Mouse (Mus musculus): ENCODE data around the gene Marveld3.

Gene Marveld3

DNA sequence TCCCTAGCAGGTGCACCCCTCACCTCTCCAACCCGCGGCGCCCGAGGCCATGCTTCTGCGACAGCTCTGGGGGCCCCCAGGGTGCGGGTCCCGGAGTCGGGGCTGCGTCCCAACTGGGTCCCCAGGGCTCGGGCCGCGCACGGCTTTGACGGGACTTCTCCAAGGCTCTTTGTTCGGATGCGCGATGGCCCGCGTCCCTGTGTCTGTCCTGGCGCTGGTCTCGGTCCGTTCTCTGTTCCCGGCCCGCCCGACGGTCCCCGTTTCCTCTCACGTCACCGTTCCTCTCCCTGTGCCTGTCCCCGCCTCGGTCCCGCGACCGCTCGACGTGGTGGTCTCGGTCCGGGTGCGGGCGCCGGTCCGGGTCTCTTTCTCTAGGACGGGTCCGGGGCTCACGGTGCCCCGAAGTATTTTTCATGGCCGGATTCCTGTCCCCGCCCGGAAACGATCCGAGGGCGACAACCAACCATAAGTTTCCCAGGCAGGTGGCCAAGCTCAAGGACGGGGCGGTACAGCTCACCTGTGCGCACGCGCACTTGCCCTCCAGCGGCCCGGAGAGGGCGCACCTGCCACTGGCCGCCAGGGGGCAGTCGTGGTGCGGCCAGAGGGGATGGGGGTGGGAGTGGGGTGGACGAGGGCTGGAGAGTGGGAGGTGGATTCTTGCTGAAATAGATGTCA, at the start of gene Marveld3:
Marveld3 (minus strand) TSS at position 511 of the 675 bp plus-strand sequence.
- in situ Hi-C loops (cut with MboI; ENCODE audit: unreplicated experiment in 2 of 2): no loop called here

GRCm38 (mm10) chr8:110010868-110011267, 48.9 kb upstream of the Marveld3 start:
- in situ Hi-C loops (cut with MboI; ENCODE audit: unreplicated experiment in 2 of 2): no loop called here

- in situ Hi-C loops (cut with MboI; ENCODE audit: unreplicated experiment in 2 of 2): loop anchor here in 1 of 2 experiments (10.0 kb wide), 1 partner anchor 154 kb away; no protein-coding TSS in a partner anchor
Observed at GRCm38 (mm10) chr8:110008995-110009446, 47.0 kb upstream of the Marveld3 start.

DNA sequence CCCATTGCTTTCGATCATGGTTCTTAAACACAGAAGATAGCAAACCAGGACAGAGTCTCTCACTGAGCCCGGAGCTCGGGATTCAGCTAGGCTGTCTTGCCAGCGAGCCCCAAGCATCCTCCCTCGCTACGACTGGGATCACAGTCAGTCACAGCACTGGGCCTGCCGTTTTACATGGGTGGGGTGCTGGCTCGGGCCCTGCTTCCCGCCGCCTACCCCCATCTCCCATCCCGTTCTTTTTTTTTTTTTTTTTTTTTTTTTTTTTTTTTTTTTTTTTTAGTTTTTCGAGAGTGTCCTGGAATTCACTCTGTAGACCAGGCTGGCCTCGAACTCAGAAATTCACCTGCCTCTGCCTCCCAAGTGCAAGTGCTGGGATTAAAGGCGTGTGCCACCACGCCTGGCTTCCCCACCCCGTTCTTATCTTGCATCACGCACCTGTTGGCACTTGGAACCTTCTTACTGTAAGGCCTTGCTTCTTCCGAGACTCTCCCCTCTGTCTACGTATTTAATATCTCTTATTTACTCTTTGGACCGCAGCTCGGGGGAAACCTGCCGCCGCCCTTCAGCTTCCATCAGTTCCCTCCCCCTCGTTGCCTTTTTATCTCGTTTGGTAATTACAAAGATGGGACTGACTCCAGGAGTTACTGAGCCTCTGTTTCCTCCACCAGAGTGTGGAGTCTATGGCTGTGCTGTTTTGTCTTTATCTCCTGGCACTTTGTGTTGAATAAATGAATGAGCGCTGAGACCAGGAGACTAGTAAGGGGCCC, 46.4 kb upstream of the Marveld3 start:
- in situ Hi-C loops (cut with MboI; ENCODE audit: unreplicated experiment in 2 of 2): loop anchor here in 1 of 2 experiments (10.0 kb wide), 1 partner anchor 154 kb away; no protein-coding TSS in a partner anchor

DNA sequence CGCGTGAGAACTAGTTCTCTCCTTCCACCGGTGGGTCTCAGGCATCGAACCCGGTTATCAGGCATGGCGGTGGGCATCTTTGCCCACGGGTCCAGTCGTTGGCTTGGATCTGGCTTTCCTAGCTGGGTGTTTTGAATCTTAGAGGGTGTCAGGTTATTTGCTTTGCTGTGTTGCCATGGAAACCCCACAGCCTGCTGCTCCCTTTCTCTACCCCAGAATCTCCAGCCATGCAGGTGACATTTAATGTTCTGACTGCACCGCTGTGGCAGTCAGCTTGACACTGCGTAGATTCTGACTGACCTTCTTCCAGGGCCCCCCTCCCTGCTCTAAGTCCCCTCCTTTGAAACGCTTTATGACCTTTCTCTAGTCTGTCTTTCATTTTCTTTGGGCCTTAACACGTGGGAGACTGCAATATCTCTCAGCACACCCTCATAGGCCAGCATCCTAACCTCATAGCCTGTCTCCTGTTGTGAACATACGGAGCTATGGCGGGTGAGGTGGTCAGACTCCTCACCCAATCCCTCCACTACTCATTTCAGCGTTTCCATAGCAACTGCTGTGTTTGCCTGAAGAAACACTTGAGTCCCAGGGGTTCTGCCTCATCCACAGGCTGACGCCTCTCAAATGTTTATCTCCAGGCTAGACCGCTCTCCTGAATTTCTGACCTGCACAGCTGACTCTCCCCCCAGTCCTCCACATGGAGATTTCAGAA, 44.5 kb upstream of the Marveld3 start:
- in situ Hi-C loops (cut with MboI; ENCODE audit: unreplicated experiment in 2 of 2): loop anchor here in 1 of 2 experiments (10.0 kb wide), 1 partner anchor 152 kb away; no protein-coding TSS in a partner anchor

DNA sequence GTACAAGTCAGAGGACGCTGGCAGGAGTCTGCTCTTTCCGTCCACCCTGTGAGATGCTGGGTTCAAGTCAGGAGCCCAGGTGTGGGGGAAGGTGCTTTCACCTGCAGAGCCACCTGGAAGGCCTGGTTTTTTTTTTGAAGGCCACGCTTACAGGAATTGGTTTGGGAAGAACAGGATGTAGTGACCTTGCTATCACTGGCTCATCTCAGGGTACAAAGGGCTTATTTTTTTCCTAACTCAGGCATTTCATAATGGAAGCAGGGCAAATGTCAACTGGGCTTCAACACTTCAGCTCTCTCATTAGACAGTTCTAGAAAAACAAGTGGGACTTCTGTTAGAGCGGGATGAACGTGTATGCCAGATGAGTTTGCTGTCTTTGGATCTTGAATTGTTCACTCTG, 42.3 kb upstream of the Marveld3 start:
- in situ Hi-C loops (cut with MboI; ENCODE audit: unreplicated experiment in 2 of 2): loop anchor here (5.0 to 10.0 kb wide), 3 partner anchors 57 to 152 kb away; no protein-coding TSS in a partner anchor

DNA sequence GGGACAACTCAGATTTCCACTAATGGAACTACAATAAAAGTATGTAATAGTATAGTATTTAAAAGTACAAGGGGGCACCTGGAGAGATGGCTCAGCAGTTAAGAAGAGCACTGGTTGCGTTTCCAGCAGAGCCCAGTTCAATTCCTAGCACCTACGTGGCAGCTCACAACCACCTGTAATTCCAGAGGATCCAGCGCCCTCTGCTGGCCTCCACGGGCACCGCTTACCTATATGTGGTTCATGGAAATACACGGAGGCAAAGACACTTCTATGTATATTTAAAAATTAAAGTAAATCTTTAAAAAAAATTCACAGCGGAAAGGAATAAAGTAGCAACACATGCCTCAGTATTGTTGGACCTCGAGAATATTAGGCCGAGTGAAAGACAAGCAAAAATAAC, 41.0 kb upstream of the Marveld3 start:
- in situ Hi-C loops (cut with MboI; ENCODE audit: unreplicated experiment in 2 of 2): loop anchor here (5.0 to 10.0 kb wide), 3 partner anchors 56 to 151 kb away; no protein-coding TSS in a partner anchor

GRCm38 (mm10) chr8:109999974-110000373, 38.0 kb upstream of the Marveld3 start:
- in situ Hi-C loops (cut with MboI; ENCODE audit: unreplicated experiment in 2 of 2): loop anchor here (5.0 to 10.0 kb wide), 3 partner anchors 53 to 148 kb away; no protein-coding TSS in a partner anchor

DNA sequence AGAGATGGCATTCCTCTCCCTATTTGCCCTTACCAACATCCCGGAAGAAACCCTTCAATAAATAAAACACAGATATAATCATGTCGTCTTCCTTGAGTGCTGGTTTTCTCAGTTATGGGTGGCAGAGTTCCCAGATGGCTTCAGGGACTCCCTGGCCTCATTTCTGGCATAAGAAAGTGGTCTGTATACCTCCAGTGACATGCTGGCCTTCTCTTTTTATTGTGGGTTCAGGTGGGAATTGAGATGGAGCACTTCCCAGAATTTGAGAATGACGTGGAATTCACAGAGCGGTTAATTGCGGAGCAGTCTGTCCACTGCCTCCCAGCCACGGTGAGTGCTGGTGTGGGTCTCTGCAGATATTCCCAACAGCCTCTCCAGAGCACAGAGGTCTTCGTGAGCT, 36.1 kb upstream of the Marveld3 start:
- in situ Hi-C loops (cut with MboI; ENCODE audit: unreplicated experiment in 2 of 2): no loop called here

- in situ Hi-C loops (cut with MboI; ENCODE audit: unreplicated experiment in 2 of 2): no loop called here
Observed at GRCm38 (mm10) chr8:109997381-109997780, 35.4 kb upstream of the Marveld3 start.

GRCm38 (mm10) chr8:109992951-109993350, 30.9 kb upstream of the Marveld3 start:
- in situ Hi-C loops (cut with MboI; ENCODE audit: unreplicated experiment in 2 of 2): no loop called here

DNA sequence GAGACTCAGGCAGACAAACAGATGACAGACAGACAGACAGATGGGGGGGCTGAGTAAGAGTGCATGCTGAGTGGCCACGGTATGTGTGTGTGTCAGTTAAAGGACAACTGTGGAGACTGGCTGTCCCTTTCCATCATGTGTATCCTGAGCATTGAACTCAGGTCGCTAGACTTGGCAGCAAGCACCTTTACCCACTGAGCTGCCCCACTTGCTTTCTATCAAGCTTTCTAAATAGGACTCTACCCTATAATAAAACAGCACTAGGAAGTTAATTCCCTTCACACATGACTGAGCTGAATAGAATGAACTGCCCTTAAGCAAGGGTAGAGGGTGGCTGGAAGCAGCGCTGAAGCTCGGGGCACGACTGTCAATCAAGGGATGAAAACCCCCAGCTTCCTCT, 30.2 kb upstream of the Marveld3 start:
- in situ Hi-C loops (cut with MboI; ENCODE audit: unreplicated experiment in 2 of 2): no loop called here

DNA sequence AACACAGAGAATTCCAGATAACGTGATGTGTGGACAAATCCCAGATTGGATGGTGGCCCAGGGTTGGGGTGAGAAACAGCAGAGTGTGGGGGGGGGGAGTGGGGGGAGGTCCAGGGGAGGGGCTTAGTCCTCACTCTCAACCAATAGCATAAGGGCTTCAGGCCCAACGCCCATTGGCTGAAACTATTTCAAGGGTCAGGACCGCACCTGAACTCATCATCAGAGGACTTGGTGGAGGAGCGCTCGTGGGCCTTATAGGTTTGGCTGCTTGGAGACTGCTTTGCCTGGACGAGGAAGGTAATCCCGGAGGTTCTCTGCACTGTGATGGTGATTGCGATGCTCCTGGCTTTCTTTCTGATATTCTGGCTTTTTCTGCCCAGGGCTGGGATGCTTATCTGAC, 28.2 kb upstream of the Marveld3 start, which contains the start of gene Tat:
Tat (plus strand) TSS at position 214 of the 400 bp plus-strand sequence.
- in situ Hi-C loops (cut with MboI; ENCODE audit: unreplicated experiment in 2 of 2): no loop called here

DNA sequence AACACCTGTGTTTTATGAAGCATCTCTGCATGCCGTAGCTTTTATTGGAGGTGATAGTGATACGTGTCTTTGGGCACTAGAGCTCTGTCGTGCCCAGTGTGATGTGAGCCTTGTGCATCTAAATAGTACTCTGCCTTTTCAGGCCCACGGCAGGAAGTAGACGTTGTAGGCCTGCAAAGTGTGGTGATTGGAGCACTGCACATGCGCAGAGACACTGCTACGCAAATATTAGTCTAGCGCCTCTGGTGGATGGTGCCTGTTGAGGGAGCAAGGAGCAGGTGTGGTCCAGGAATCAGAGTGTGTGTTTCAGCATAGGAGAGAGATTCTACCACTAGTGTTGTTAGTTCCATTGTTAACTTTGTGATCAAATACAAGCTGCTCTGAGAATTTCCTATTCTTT, 27.1 kb upstream of the Marveld3 start:
- in situ Hi-C loops (cut with MboI; ENCODE audit: unreplicated experiment in 2 of 2): no loop called here

- in situ Hi-C loops (cut with MboI; ENCODE audit: unreplicated experiment in 2 of 2): no loop called here
Observed at GRCm38 (mm10) chr8:109987776-109988175, 25.8 kb upstream of the Marveld3 start.

GRCm38 (mm10) chr8:109986384-109986783, 24.4 kb upstream of the Marveld3 start:
- in situ Hi-C loops (cut with MboI; ENCODE audit: unreplicated experiment in 2 of 2): no loop called here

GRCm38 (mm10) chr8:109983944-109984343, 21.9 kb upstream of the Marveld3 start:
- in situ Hi-C loops (cut with MboI; ENCODE audit: unreplicated experiment in 2 of 2): no loop called here

GRCm38 (mm10) chr8:109982386-109983105, 20.5 kb upstream of the Marveld3 start:
- in situ Hi-C loops (cut with MboI; ENCODE audit: unreplicated experiment in 2 of 2): no loop called here

DNA sequence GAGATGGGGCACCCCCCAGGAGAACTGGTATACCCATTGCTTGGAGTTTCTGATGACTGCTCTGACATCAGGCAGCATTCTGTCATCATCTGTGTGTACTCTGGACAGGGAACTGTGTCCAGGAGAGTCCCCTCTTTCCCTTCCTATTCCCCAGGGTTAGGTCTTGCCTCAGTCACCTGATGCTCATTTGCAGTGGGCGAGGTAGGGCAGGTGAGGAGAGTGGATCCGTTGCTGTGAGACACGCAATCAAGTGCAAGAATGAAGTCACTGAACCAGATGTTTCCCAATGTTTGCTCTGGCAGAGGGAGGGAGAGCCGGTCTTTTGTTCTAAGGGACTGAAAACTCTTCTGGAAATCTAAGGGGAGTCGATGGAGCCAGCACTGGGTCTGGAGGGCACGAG, 17.3 kb upstream of the Marveld3 start:
- in situ Hi-C loops (cut with MboI; ENCODE audit: unreplicated experiment in 2 of 2): no loop called here

DNA sequence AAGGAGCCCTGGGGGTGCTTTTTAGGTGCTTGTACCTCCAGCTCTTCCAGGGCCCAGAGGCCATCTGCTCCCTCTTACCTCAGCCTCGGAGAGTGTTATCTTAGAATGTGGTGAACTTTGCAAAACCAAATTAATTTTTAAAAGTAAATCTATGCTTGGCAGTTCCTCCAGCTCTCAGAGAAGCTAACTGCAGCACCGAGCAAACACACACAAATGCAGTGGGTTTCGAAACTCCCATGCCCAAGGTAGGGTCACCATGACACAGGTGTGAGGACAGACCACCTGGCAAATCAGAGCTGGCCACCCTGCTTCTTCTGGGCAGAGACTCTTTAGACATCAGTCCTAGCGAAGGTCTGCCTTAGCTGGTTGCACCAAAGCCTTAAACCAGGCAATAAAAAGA, 10.9 kb upstream of the Marveld3 start:
- in situ Hi-C loops (cut with MboI; ENCODE audit: unreplicated experiment in 2 of 2): no loop called here

Measured in v-Abl transformed pro-B cells (cell line).